Mouse (Mus musculus) brown adipose tissue, adult 24 weeks (tissue): ENCODE results near the gene Srsf12. TPM values are rescaled to one million over a fixed set of nuclear protein-coding genes. Genes with fewer than 3 reads are reported as not detected.

Experiments
- H3K27ac ChIP-seq: fragments of 200-500 bp; replicated peaks from 2 replicates; pipeline ENCODE4 v1.5.1; 2012; ENCODE audit warnings: low read depth, mild to moderate bottlenecking, low read length
- H3K4me1 ChIP-seq: fragments of 200-500 bp; 2 replicates; pipeline ENCODE4 v1.6.1; 2012; ENCODE audit warnings: low read length, mixed read lengths; ENCODE audit not compliant: control insufficient read depth, insufficient read depth, insufficient read length
- H3K4me3 ChIP-seq: fragments of 200-500 bp; 2 replicates; pipeline ENCODE4 v1.5.1; 2012; ENCODE audit warnings: low read depth, mild to moderate bottlenecking, low read length, moderate library complexity; ENCODE audit not compliant: insufficient read depth
- polyA plus RNA-seq: library from polyadenylated mRNA; stranded (reverse); fragments of >200 nt; gene quantifications from 2 replicates; pipeline ENCODE4 v1.2.4, GENCODE M21; 2012; ENCODE audit not compliant: missing spikeins, insufficient read depth, insufficient read length

The Srsf12 gene
- polyA plus RNA-seq, 1 experiment: not detected

DNA sequence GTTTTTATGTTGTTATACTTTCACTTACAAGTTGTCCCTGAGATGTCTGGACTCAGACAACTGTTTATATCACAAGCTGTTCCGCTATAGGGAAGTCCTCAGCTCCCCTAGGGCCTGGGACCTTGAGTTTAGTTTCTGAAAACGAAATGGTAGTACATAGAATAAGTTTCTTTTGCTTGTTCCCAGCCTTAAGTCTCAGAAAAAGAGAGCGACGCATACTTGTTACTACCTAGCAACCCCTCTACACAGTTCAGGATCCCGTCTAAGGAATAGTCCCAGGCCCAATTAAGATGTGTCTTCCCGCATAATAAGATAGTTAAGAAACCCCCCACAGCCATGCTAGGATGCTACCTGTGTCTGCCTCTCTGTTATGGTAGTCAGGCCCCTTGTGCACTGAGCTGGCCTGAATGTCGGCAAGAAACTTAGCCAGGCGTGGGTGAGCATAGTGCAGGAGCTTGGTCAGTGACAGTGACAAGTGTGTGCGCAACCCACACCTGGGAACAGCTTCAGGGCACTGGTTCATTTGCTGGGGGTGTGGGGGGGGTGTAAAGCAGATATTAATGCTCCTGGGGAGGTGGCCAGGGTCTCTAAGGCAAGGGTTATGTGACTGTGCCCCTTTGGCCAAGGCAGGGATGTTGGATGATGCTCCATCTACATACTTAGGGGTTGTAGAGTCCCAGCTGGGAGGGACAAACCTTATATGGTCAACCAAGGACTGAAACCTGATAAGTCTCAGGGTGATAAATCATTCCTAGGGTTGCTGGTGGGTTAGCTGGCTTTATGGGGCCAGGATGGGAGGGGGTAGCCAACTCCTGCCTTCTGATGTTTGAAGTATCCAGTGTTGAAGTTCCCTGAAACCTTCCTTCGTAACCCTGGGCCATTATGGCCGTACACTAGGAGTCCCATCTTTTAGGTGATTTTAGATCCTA is 61.9 kb downstream of the Srsf12 start:
- Histone ChIP-seq H3K27ac (no peak overlapping the region), H3K4me1 (no peaks in the 10 kb centered on the region), H3K4me3 (no peak overlapping the region)

DNA sequence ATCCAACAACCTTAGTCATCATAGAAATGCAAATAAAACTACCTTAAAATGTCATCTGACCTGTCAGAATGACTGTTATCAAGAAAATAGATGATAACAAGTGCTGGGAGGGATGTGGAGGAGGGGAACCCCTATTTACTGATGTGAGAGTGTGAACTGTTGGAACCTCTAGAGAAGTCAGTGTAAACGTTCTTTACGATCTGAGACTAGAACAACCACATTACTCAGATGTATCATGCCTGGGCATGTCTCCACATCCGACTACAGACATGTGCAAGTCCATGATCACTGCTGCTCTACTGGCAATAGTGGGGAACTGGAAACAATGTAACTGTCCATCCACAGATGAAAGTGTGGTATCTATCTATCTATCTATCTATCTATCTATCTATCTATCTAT is 64.6 kb downstream of the Srsf12 start:
- Histone ChIP-seq H3K4me3 (no peak overlapping the region), H3K27ac (no peak overlapping the region), H3K4me1 (no peaks in the 10 kb centered on the region)

DNA sequence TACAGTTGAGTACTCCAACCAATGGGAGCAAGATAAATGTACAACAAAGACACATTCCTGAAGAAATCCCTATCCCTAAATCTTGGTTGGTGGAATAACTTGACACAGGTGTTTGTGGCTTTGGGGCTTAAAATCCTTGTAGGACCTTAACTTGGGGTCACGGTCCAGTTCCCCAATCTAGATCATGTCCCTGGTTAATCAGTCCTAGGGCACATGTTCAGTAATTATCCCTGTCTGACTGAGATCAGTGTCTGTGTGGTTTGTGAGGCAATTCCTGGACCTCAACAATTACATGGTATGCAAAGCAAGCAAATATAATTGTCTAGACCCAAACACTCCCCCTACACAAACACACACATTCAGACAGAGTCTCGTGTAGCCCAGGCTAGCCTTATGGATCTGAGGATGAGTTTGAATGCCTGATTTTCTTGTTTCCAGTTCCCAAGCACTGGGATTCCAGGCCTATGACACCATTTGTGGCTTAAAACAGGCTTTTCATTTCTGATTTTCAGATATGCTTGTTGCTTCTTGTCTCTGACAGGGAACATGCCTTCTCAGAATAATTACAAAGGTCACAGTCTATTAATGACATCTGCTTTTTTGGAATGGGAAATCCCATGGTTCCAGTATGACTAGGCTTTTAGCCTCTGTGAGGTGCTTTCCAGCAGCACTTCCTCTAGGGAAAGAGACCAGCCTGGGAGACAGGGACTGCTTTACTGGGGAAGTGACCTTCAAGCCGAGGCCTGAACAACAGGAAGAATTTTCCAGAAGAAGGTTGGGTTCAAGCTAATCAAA is 73.3 kb downstream of the Srsf12 start:
- H3K4me1 ChIP-seq: peaks cover 8% of the 10 kb centered on the region
- no peak overlapping the region for H3K4me3 ChIP-seq
- peak overlapping the region; percentile 82 for H3K27ac ChIP-seq

Other genes starting within 250 kb of the Srsf12 start
- 1.4 and 6.6 TPM in 2 replicates for gene Rragd, start 226.0 kb upstream of the Srsf12 start, polyA plus RNA-seq
- 38.1 and 39.7 TPM in 2 replicates for gene Ube2j1, start 177.6 kb upstream of the Srsf12 start, polyA plus RNA-seq
- not detected in 2 replicates for gene Gabrr2, start 146.0 kb upstream of the Srsf12 start, polyA plus RNA-seq
- gene Gabrr1, start 76.5 kb upstream of the Srsf12 start, polyA plus RNA-seq: not detected in 2 replicates
- 3.4 and 5.0 TPM in 2 replicates for gene Pm20d2, start 19.3 kb upstream of the Srsf12 start, polyA plus RNA-seq
- gene Pnrc1, start 81.2 kb downstream of the Srsf12 start, polyA plus RNA-seq: 63.7 and 80.5 TPM in 2 replicates
- gene Rngtt, start 101.3 kb downstream of the Srsf12 start, polyA plus RNA-seq: 12.1 and 16.6 TPM in 2 replicates